Mouse (Mus musculus) megakaryocyte-erythroid progenitor cell, adult 5-6 weeks (primary cell): ENCODE data around the gene Bcl2. TPM values are rescaled to one million over a fixed set of nuclear protein-coding genes. Genes with fewer than 3 reads are reported as not detected.

Source experiments
- ATAC-seq: replicated peaks from 2 replicates; pipeline ENCODE4 v1.8.0; 2016; ENCODE audit warnings: mild to moderate bottlenecking, inconsistent platforms; ENCODE audit not compliant: severe bottlenecking, poor library complexity, low FRiP score, low TSS enrichment
- total RNA-seq, 2 experiments: library from RNA; stranded (forward) in 1 of 2; stranded (reverse) in 1 of 2; fragments of 200-1000, 215-1000 nt in 1 of 2; fragments of >200 nt in 1 of 2; fragmentation: Nextera tagmentation in 1 of 2; gene quantifications; 2 replicates each; pipeline ENCODE4 v1.2.3; 2014 to 2017

Bcl2 gene
- total RNA-seq, 2 experiments from 2014 or later = 4.8 to 12.1 TPM

DNA sequence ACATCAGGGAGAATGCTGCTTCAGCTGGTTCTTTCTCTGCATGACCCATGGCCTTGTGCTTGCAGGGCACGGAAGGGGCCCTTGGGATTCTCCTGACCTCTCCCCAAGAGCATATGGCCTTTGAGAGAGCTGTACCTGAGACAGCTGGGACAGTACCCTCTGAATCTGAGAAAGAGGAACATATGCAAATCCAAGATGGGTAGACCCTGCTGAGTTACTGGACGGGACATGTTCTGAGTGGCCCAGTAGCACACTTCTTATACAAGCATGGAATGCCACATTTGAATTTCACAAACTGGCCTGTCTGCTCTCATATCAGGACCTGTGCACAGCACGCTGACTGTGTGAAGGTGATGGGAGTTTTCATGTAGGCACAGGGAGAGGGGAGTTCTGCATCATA lies 31.2 kb downstream of the Bcl2 start:
- no peak for ATAC-seq

DNA sequence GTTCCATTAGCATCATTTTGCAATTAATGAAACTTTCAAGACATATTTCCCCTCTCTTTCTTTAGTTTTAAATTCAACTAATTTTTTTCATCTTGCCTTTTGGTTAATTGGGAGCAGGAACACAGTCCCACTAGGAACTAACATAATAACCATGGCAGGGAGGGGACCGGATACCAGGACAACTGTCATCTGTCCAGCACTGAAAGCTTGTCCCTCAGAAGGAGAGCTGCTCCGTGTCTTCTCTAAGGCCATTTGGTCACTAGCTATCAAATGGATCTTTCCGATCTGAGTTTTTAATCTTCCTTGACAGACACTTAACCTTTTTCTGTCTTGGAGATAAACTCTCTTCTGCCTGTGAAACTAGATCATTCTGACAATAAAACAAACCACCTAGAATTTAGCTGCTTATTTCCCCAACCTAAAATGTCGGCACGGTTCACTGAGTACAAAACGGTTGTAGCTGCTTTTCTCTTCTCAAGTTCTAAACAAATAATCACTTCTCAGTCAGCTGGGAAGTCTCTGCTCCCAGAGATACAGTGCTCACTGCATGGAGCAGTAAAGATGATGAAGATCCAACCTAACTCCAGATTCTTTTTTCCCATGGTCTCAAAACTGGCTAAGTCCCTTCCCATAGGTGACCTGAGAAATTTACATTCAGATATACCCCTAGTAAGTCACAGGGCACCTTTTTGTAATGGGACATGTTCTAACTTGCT lies 34.1 kb downstream of the Bcl2 start:
- no peak for ATAC-seq

DNA sequence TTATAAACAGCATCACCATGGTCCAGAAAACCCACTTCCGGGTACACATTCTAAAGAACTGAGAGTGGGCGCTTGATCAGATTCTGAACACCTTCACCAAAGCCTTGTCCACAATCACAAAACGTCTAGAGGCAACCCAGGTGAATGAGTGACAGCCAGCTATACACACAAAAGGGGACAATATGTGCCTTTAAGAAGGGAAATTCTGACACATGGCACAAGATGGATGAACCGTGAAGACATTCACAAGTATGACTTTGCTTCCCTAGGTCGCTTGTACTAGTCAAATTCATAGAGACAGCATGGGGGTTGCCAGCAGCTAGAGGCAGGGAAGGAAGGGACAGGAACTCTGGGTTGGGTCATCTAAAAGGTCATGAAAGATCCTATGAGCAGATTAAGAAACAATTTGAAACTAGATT lies 36.0 kb downstream of the Bcl2 start:
- no peak for ATAC-seq

DNA sequence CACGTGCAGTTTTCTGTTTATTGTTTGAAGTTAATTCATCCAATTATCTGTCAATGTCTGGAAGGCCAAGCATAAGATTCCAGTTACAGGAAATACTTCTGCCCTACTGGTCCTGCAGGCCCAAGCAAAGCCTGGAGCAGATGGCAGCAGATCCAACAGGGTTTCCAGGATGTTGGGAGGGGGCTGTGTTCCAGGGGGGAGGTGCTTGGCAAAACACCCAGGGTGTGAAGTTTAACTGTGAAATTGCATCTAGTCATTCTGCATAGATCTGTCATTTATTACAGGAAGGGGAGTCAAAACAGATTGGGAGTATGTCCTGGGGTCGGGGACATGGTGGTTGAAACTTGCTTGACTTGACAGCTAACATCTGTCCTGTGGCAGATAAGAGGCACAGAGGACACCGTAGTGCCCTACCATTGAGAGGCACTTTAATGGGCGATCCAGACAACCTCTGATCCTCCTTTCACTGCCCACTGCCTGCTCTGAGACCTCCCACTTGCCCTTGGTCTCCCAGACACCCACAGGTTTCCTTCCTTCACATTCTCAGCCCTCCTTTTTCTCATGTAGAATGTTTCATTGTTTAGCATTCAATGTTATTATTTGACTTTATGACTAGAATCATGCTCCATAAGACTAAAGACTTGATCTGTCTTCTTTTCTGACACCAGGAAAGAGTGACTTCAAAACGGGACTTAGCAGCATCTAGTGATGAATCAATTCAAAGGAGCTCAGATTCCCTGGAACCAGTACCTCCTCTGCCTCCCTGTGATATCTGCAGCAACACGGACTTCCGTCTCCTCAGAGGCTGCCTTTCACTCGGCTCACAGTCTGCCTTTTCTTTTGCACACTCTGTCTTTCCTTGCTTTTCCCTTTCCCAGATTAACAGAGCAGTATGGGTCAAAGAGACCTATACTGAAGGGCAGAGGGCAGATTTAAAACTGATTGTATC lies 47.7 kb downstream of the Bcl2 start:
- peak; percentile 81 for ATAC-seq

DNA sequence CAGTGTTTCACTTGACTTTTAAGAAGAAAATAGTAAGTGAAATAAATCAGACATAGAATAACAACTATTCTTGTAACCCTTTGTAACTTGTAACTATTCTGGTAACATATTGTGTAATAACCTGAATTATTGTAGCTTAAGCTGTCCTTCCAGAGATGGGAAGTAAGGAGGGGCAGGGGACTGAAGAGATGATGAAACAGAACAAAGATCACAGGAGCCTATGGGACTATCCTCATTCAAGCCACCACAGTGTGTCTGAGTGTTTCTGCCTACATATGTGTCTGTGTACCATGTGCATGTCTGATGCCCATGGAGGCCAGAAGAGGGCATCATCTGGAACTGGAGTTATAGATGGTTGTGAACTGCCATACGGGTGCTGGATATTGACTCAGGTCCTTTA lies 49.1 kb downstream of the Bcl2 start:
- ATAC-seq = no peak

DNA sequence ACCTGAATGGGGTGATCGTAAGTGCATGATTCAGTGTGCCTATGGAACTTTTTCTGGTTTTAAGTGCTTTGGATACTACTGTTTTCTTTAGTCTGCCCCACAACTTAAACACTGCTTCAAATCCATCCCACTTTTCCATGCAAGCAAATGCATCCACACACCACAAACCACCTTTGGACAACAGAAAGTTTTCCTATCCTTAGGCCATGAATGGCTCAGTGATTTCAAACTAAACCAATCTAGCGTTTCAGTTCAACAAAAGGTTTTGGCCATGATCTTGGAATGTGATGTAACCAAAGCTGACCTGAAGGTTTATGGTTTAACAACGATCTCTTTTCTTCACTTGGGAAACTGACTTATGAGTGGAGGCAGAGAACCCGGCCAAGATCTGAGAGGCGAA lies 51.6 kb downstream of the Bcl2 start:
- ATAC-seq = no peak

DNA sequence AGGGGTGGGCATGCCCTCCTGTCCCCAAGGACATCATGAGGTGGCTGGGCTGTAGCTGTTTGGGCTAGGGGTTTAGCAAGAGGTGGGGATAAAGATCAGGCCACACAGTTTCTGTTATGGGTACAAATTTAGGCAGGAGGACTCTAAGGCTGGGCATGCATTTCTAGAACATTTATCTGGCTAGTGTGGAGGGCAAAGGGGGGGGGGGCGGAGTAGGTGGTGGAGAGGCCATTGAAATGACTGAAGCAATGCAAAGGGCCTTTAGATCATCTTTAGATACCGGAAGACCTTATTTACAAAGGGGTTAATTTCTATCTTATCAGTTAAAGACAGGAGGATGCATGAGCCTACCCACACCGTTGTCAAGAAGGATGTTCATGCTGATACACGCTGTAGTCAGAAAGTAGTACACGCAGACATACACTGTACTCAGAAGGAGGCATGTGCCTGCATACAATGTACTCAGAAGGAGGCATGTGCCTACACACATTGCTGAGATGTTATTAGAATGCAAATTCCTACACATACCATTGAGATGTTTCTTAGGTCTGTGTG lies 55.7 kb downstream of the Bcl2 start:
- ATAC-seq = peak; percentile 72

DNA sequence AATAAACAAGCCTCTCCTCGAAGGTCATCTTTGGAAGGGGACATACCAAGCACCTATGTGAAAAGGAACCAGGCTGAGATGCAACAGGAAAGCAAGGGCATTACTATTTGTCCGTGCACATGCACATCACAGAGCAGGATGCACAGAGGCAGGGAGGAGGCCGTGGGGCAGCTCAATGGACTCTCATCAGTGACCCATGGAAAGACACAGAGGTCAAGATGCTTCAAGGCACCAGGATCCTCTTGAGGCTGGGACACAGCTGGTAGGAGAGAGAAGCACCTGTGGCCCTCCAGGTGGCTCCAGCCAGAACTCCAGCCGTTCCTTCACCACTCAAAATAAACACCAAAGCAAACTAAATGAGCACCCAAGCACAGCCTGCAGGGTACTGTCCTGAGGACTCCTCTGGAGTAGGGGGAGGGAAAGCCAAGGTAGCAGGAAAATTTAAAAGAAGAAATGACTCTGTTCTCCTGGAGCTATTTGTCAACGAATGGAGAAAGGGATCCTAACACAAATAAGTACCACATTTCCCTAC lies 57.8 kb downstream of the Bcl2 start:
- no peak for ATAC-seq

DNA sequence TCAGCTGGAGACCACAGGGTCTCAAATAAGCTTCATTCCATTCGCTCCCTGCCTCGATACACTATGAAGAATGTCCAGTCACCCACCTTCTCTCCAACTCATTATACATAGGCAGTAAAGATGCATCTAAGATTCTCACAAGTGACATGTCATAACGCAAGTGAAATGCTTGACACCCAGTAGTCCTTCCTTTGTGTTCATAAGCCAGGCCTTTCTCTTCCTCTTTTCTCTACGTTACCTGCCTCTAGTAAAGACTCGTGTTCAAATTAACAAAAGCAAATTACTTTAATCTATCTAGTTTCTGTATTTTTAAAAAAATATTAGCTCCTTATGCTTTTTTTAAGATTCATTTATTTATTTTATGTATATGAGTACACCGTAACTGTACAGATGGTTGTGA lies 59.8 kb downstream of the Bcl2 start:
- ATAC-seq = no peak

DNA sequence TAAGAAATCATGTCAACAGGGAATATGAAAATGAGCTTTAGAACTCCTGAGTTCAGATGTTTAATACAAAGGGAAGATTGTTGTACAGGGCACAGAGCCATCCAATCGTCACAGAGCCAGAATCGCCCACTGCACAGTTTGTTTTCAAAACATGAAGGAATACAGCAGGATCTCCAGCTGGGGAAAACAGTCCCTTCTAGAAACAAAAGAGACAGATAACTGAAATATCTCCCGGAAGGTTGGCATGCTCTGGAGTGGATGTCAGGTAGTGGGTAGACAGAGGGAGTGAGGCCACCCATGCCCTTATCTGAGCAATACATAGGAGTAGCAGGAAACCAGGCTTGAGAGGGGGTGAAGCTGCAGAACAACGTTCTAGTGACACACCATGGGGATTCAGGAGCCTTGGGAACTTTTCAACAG lies 60.6 kb downstream of the Bcl2 start:
- peak; percentile 83 for ATAC-seq

DNA sequence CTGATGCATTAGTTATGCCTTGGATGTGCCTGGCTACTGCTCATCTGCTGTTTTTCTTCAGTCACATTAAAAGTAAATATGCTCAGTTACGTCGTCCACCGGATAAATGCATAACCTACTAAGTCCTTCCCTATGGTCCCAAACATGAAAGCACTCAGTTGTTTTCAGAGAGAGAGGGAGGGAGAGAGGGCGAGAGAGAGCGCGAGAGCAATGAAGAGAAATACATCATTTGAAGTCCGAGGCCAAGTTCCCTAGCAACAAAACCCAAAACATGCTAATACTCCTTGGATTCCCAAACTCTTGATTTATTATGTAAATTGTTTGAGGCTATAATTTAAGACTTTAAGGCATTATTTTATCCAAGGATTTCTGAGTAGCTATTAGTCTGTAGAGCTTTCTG lies 62.9 kb downstream of the Bcl2 start:
- no peak for ATAC-seq

DNA sequence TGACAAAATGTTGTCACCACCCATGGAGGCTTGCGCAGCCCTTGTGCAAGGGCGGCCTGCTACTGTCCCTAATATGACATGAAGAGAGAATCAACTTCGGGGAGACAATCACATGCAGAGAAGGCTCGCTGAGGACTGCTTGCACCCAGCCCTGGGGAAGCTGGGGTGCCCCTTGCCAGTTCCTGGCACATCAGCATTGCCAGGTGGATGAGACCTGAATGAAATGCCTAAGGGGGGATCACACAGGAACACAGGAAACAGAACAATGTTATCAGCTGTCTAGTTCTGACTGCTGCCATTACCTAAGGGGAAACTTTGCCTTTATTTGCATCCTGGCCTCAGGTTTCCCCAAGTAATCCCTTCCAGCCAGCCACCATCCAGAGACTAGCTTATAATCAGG lies 63.6 kb downstream of the Bcl2 start:
- ATAC-seq = no peak

DNA sequence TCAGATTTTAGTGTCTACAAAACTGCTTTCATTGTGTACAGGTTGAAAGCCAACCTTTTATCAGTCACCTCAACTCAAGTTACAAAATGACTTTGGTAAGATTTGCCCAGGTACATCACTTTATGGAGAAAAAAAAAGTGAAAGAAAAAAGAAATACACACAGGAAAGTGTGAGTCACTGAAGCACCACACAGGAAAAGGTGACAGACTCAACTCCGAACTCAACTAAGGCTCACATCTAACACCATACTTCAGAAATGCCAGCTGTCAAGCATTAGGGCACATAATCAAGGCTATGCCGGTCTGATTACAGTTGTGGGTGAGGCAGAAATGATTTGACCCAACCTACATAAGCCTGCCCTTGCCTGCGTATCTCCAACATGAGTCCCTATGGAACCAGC lies 66.7 kb downstream of the Bcl2 start:
- no peak for ATAC-seq

DNA sequence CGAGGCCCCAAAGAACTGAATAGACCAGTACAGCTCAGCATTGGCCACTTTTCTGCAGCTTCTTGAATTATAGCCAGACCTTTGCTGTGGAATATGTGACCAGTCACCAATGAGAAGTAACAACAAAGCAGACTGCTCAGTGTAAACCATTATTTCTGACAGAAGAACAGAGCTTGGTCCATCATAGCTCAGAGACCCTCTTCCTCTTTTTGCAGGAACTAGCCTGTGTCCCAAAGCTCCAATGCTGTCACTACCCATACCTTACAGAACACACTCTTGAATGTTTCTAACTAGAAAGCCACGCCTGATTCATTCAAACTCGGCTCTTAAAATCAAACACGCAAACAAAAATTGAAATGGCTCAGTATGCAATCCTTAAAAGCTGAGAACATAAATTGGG lies 69.5 kb downstream of the Bcl2 start:
- no peak for ATAC-seq

DNA sequence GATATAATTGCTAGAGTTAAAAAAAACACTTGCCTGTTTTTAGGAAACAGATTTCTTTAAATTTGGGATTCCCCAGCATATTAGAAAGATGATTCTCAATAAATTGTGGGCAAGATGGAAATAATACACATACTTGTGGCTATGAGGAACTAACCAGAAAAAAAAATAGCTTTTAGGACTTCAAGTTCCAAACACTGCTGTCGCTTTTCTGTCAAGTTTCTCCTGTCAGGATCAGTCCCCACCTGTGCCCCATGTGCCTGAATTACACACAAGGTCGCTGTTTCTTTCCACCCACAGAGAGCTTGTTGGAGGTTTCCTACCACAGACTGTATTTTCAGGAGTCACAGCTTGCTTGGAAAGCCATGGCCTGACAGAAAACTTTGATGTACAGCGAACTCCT lies 70.5 kb downstream of the Bcl2 start:
- no peak for ATAC-seq

DNA sequence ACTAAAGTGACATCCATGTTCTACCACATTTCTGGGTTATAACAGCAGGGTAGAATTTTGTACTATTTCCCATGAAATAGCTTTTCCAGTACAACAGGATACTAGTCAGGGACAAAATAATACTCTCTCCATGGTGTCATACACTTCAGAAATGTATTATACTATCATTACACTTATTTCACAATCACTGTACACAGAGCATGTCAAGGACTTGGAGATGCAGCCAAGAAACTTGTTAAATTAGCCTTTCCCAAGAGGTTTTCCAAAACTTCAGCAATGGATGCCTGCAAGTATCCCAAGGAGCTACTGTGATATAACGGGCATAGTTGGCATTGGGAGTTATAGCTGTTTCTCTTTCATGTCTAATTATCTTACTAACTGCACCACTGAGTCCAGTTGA lies 73.5 kb downstream of the Bcl2 start:
- ATAC-seq = no peak

DNA sequence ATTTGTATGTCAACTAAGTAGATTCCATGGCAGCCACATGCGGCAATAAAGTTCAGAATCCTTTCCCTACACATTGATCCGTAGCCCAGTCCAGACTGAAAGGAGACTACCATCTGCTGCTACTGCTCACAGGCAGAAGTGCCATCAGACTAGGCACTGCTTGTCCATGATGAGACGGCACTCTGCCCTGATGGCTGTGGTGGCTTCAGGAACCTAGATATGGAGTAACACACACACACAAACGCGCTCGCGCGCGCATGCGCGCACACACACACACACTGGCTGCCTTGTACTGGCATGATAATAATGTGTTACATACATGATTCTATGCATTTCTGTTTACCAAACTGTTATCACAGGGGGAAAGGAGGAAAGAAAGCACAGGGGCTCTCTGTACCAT lies 76.4 kb downstream of the Bcl2 start:
- peak; percentile 48 for ATAC-seq

DNA sequence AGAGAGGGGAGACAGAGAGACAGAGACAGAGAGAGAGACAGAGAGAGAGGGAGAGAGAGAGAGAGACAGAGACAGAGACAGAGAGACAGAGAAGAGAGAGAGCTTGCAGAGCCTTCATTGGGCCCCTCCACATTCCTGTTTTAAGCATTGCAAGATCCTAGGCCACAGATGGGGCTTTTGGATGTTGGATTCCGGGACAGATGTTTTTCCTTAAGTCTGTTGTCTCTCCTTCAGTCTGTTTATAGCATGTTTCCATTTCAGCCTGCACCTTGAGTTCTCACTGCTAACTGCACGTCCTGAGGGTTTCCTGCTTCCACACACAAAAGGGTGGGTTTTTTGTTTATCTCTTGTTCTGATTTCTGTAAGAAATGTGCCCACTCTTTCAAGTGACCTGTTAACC lies 77.4 kb downstream of the Bcl2 start:
- no peak for ATAC-seq

DNA sequence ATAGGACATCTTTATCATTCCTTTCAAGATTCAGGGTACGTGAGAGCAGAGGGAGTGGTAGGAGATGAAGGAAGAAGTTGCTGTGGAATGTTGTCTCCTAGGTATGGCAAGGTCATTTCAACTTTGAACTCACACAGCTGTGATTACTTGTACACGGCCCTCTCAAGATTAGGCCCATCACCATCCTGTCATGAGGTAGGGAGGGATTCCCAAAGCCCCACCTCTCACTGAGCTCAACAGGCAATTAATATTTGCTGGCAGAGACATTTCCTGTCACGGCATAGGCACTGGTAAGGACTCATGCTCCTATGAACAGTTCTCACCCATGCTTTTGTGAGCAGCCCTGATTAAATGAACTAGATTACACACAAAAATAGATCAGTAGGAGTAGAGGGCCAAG lies 80.9 kb downstream of the Bcl2 start:
- ATAC-seq = no peak

DNA sequence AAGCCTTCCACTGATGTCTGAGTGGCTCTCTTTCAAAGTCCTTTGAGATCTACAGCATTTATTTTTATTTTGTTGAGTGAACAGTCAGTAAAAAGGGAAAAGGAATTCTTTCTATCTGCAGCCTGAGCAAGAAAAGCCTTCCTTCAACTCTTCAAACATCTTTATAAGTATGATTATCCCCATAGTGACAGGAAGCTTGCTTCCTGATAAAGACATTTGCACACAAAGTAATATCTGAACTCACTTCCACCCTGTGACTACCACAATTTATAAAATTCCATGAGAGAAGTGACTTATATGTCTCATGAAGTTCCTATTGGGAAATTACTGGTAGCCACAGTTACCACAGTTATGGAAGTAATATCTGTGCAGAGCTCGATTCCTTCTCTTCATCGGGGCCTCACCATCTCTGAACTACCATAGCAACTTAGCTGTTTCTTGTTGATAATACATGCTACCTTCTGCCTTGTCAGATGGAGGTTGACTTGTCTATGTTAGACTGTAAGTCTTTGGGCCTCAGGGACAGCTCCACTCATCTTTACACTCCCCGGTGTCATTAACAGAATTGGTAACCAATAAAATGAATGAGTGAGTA lies 82.1 kb downstream of the Bcl2 start:
- ATAC-seq = 0 out of 2 replicates have a peak, but pooled peaks have one; percentile 25
